Mouse (Mus musculus): ENCODE data around the gene Cnn2. TPM values are rescaled to one million over a fixed set of nuclear protein-coding genes. Genes with fewer than 3 reads are reported as not detected.

The Cnn2 gene
- total RNA-seq, 2 experiments from 2014 or later = 9.5 to 11.9 TPM

DNA sequence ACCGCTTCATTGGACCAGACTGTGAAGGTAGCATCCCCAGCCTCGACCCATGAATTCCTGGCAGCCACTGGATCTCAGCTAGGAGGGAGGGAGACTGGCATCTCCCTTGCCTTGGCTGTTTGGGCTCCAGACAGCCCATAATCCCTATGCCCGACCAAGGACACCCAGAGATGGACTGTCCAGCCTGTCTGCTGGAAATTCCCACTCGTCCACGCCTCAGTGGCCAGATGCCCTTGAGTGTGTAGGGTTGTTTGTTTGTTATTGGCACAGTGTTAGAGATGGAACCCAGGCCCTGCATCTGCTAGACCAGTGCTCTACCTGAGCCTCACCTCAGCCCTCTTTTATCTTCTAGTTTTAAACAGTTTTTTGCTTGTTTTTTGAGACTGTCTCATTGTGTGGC is 23.1 kb upstream of the Cnn2 start:
- no peak for DNase-seq (ENCODE audit: low spot score in 2 of 2)
- intact Hi-C loops (cut with DNase I) = no loop called here

DNA sequence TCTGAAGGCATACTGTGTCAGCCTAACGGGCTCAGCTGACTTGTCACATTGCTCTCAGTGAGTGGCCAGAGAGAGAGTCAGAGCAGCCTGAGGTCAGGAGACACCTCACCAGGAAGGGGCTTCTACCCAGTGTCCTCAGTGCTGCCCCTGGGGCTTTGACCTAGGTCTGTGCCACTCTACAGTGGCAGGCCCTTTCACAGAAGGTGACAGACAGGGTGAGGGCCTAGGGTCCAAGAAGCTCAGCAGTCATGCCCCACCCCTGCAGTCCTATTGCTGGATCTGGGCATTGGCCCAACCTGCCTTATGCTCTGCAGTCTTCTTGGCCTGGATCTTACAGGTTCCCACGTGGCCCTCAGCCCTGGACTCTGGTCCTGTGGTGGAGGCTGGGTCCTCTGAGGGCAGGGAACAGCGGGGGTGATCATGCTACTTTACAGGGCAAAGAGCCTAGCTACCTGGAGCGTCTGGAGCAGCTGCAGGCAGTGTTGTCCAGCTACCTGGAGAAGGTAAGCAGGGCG is 21.4 kb upstream of the Cnn2 start:
- intact Hi-C loops (cut with DNase I) = no loop called here
- DNase-seq (ENCODE audit: low spot score in 2 of 2) = no peak

DNA sequence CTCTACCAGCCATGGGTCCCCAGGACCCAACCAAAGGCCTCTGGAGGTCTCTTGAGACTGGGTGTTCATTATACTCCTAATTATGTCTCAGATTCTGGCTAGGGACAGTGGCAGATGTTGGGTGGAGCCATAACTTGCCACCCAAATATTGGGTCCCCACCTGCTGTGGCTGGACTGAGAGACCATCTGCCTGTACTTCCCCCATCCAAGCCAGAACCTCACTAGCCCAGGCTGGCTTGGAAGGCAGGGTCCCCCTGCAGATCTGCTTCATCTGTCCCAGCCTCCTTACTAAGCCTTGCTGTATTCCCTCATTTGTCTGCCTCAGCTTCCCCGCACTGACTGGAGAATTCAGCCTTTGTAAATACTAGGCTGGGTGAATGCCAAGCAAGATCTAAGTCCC is 20.2 kb upstream of the Cnn2 start:
- no peak for DNase-seq (ENCODE audit: low spot score in 2 of 2)
- intact Hi-C loops (cut with DNase I) = no loop called here

DNA sequence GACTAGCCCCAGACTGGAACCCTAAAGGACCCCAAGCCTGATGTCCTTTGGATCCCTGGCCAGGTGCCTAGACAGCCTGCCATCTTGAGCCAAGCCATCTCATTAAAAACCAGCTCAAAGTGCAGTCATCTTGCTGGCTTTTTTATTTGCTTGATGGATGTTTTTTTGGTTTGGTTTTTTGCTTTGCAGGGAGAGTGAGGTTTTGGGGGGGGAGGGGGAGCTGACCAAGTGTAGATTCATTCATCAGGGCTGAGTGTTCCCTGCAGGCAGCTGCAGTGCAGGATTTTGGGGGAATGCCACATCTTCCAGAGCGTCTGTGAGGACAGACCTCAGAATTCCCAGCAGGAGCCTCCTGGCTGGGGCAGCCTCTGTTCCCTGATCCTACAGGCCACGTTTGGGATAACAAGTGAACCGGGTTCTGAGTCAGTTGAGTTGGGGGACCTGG is 19.2 kb upstream of the Cnn2 start:
- DNase-seq (ENCODE audit: low spot score in 2 of 2) = peak in 1 of 2 experiments; percentile 48
- intact Hi-C loops (cut with DNase I) = no loop called here

DNA sequence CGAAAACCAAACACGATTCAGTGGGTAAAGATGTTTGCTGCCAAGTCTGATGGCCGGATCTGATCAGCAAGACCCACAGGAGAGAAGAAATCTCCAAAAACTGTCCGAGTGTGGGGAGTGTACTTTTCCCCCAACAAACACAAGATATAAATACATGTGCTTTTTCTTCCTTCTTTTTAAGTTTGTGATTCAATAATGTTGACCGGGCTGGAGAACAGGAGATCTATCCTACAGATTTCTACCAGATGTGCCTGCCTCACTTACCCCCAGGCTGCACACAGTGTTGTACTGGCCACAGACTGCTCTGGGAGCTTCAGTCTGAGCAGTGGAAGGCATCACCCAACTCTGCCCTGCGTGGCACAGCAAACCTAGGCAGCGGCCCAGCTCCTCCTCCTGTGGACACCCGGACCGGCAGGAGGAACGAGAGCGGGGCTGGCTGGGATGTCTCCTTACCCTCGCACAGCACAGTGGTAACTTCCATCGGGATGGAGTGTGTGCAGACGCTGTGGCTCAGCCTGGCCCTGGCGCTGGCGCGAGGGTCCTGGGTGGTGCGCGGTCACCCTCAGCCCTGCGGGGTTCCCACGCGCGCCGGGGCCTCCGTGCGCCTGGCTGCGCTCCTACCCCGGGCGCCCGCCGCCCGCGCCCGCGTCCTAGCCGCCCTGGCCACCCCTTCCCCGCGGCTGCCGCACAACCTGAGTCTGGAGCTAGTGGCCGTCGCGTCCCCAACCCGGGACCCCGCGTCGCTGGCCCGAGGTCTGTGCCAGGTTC is 17.8 kb upstream of the Cnn2 start, which contains the start of gene Grin3b:
Gene Grin3b, plus strand, starts transcription at position 301 of the 768 bp plus-strand sequence.
- intact Hi-C loops (cut with DNase I) = no loop called here
- no peak for DNase-seq (ENCODE audit: low spot score in 2 of 2)

DNA sequence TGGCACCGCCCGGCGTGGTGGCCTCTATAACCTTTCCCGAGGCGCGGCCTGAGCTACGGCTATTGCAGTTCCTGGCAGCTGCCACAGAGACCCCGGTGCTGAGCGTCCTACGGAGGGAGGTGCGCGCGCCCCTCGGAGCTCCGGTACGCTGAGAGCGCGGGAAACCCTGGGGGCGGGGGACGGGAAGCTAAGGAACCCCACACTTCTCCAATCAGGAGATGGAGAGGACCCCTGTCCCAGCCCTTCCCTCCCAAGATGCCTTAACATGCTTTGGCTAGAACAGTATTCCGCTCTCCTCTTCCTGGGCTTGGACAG is 17.2 kb upstream of the Cnn2 start:
- intact Hi-C loops (cut with DNase I) = no loop called here
- no peak for DNase-seq (ENCODE audit: low spot score in 2 of 2)

DNA sequence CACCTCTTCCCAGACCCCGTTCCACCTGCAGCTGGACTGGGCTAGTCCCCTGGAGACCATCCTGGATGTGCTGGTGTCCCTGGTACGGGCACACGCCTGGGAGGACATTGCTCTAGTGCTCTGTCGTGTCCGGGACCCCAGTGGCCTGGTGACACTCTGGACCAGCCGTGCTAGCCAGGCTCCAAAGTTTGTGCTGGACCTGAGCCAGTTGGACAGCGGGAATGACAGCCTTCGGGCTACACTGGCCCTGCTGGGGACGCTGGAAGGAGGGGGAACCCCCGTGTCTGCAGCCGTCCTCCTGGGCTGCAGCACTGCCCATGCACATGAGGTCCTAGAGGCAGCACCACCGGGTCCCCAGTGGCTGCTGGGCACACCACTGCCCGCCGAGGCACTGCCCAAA is 15.6 kb upstream of the Cnn2 start:
- no peak for DNase-seq (ENCODE audit: low spot score in 2 of 2)
- intact Hi-C loops (cut with DNase I) = no loop called here

DNA sequence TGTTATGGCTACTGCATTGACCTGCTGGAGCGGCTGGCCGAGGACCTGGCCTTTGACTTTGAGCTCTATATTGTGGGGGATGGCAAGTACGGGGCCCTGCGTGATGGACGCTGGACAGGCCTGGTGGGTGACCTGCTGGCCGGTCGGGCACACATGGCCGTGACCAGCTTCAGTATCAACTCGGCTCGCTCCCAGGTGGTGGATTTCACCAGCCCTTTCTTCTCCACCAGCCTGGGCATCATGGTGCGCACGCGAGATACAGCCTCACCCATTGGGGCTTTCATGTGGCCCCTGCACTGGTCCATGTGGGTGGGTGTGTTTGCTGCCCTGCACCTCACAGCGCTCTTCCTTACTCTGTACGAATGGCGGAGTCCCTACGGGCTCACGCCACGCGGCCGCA is 14.3 kb upstream of the Cnn2 start:
- no peak for DNase-seq (ENCODE audit: low spot score in 2 of 2)
- intact Hi-C loops (cut with DNase I) = no loop called here

DNA sequence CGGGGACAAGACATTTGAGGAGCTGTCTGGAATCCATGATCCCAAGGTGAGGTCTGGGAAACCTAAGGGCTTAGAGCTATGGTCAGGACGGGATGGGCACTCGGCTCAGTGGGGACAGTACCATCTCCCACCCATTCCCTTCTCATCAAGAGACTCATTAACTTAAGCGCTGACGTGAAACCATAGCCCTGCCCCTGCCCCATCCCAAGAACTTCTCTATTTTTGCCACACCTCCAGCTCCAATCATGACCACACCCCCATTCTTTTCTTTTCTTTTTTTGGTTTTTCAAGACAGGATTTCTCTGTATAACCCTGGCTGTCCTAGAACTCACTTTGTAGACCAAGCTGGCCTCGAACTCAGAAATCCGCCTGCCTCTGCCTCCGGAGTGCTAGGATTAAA is 13.7 kb upstream of the Cnn2 start:
- no peak for DNase-seq (ENCODE audit: low spot score in 2 of 2)
- intact Hi-C loops (cut with DNase I) = no loop called here

DNA sequence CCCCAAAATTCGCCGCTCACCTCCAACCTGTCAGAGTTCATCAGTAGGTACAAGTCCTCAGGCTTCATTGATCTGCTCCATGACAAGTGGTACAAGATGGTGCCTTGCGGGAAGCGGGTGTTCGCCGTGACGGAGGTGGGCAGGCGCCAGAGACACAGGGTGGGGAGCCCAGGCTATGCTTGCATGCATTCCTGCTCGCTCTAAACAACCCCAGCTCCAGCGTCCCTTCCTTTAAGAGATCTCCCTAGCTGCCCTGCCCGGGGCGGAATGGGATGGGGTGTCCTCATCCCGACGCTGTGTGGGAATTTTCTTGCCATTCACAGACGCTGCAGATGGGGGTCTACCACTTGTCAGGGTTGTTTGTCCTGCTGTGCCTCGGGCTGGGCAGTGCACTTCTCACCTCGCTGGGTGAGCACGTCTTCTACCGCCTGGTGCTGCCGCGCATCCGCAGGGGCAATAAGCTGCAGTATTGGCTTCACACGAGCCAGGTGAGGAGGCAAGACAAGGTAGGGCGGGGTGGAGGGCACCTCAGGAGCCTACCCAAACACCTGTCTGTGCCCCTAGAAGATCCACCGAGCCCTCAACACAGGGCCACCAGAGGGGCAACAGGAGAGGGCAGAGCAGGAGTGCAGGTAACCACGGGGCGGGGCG is 12.2 kb upstream of the Cnn2 start:
- DNase-seq (ENCODE audit: low spot score in 2 of 2) = no peak
- intact Hi-C loops (cut with DNase I) = no loop called here

DNA sequence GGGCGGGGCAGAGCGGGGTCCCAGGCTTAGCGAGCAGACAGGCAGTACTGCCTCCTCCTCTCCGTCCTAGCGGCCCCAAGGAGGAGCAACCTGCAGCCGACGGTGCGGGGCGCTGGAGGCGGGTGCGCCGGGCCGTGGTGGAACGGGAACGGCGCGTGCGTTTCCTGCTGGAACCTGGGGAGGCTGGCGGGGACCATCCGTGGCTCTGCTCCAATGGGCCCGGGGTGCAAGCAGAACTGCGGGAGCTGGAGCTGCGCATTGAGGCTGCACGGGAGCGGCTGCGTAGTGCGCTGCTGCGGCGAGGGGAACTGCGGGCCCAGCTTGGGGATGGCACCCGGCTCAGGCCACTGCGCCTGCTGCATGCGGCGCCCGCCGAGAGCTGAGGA is 11.7 kb upstream of the Cnn2 start:
- no peak for DNase-seq (ENCODE audit: low spot score in 2 of 2)
- intact Hi-C loops (cut with DNase I) = no loop called here

DNA sequence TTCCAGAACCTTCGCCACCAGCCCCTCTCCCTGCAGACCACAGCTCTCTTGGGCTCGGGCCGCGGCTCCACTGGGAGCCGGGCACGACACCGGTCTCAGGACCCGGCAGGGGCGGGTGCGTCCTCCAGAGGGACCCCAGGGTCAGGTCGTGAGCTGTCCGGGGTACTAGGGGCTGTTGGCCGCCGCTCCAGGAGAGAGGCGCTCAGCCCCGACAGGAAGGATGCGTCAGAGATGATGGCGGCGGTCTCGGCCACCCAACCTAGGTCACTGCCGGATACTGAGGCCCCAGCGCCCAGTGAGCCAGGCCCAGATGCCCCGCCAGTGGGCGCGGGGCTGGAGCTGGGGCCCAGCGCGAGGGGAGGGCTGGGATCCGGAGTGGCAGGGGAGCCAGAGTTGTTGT is 11.1 kb upstream of the Cnn2 start:
- intact Hi-C loops (cut with DNase I) = no loop called here

DNA sequence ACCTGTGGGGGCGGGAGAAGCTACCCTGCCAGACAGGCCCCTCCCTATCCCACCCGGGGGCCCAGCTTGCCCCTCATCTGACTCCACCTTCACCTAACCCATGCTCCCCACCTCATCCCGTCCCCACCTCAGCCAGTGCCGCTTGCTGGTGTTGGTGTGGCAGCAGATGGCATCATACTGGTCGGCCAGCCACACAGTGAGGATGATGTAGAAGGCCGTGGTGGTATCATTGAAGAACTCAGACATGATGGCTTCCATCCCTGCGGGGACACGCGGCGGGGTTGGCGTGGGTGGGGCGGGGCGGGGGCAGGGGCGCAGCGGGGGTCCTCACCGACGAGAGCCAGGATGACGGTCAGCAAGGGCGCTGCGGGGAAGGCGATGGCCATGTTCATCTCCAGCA is 10.3 kb upstream of the Cnn2 start:
- intact Hi-C loops (cut with DNase I) = loop anchor here (2.0 kb wide), 1 partner anchor 15 kb away; no protein-coding TSS in a partner anchor
- no peak for DNase-seq (ENCODE audit: low spot score in 2 of 2)

More for the DNA sequence above, 11.1 kb upstream of the Cnn2 start:
- no peak for DNase-seq (ENCODE audit: low spot score in 2 of 2)

DNA sequence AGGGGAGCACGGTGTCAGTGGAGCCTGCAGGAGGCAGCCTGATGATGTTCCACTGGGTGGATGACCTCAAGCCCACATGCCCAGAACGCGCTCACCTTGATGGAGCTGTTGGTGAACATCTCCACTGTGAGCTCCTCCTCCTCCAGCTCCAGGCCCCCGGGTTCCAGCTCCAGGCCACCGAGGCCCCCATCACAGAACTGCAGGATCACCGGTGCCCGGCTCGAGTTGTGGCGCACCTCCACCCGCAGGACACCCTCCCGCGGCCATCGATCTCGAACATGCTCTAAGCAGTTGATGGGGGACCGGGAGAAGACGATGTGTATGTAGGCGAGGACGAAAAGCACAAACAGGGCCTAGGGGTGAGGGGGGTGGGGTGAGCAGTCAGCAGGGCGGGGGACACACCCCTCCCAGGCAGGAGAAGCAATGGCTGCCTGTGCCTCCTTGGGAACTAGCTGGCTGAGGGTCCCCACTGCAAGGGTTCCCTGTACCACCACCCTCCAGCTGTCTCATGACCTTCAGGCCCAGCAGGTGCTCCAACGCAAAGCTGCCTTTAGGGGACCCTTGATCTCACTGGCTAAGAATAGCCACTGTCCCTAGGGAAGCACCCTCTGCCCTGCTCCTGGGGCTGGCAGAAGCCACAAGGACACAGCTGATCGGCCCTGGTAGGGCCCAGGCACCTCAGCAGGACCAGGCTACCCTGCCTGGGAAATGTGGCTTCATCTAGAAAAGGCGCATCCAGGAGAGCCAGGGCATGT is 8.8 kb upstream of the Cnn2 start:
- DNase-seq (ENCODE audit: low spot score in 2 of 2) = no peak
- intact Hi-C loops (cut with DNase I) = loop anchor here (2.0 kb wide), 1 partner anchor 17 kb away; no protein-coding TSS in a partner anchor

DNA sequence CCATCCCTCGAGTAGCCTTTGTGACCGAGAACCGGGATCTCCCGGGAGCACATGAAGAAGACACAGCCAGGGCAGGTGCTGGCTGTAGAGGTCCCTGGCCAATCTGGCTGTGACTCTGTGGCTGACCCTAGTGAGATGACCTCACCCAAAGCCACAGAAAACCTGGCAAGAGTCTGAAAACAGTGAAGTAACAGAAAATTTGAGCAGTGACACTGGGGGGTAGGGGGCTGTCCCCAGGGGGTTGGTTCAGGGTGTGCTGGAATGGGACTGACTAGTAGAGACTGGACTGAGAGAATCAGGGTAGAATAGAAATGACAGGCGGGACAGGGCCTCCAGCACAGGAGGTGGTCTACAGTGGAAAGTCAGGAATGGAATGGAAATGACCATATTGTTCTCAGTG is 5.2 kb upstream of the Cnn2 start:
- intact Hi-C loops (cut with DNase I) = no loop called here
- no peak for DNase-seq (ENCODE audit: low spot score in 2 of 2)

DNA sequence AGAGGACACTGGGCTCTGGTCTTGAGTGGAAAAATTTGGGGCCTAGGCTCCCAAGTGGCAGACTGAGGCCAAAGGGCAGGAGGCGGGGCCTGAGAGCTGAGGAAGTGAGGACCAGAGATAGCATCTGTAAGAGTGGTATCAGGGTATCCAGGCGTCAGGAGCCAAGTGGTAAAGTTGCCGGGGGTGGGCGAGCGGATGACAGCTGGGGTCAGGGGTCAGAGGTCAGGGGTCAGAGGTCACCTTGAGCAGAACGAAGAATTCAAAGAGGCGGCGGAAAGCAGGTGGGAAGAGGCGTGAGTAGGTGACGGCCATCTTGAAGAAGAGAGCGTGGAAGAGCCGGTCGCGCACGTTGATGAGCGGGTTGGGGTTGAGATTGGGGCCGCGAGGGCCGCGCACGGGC is 4.7 kb upstream of the Cnn2 start:
- intact Hi-C loops (cut with DNase I) = no loop called here
- peak; percentile 75 to 76 for DNase-seq (ENCODE audit: low spot score in 2 of 2)

DNA sequence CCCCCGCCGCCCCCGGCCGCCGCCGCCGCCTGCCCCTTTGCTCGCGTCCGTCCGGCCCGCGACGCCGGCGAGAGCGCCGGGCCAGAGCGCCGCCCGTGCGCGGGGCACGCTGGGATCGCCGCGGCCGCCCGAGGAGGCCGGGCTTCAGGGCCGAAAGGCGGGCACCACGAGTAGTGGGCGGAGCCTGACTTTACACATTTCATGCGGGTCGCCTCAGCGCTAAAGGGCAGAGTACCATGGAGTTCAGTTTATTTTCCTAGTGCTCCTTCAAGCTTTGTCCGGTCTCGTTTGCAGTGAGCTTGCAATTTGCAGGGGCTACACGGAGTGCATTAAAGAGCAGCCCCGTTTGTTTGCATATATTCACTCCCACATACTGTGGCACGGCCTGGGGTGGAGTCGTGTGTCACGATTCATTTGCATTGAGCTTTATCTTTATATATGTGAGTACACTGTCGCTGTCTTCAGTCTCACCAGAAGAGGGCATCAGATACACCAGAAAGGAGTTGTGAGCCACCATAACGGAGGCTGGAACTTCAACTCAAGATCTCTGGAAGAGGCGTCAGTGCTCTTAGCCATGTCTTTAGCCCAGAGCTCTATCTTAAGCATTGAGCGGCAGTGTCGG is 4.1 kb upstream of the Cnn2 start, which contains the start of gene Tmem259:
Gene Tmem259, minus strand, starts transcription at position 136 of the 622 bp plus-strand sequence.
- intact Hi-C loops (cut with DNase I) = no loop called here
- DNase-seq (ENCODE audit: low spot score in 2 of 2) = peak; percentile 85 to 87

DNA sequence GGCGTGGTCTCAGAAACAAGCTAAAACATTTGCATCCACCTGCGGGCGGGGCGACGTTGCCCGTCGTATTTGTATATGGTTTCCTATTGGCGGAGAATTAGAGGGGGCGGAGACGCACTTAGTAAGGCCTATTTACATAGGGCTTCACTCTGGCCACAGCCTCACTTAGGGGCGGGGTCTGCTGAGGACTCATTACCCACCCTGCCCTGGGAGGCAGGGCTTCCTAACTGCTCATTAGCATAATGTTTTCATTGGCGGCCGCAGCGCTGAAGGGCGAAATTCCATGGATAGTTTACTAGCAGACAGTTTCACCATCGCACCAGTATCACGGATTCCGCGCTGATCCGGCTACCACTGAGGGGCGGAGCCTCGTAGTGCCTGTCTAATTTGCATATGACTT is 3.5 kb upstream of the Cnn2 start:
- DNase-seq (ENCODE audit: low spot score in 2 of 2) = peak; percentile 96 to 99
- intact Hi-C loops (cut with DNase I) = loop anchor here (5.0 kb wide), 1 partner anchor 67 kb away; no protein-coding TSS in a partner anchor

DNA sequence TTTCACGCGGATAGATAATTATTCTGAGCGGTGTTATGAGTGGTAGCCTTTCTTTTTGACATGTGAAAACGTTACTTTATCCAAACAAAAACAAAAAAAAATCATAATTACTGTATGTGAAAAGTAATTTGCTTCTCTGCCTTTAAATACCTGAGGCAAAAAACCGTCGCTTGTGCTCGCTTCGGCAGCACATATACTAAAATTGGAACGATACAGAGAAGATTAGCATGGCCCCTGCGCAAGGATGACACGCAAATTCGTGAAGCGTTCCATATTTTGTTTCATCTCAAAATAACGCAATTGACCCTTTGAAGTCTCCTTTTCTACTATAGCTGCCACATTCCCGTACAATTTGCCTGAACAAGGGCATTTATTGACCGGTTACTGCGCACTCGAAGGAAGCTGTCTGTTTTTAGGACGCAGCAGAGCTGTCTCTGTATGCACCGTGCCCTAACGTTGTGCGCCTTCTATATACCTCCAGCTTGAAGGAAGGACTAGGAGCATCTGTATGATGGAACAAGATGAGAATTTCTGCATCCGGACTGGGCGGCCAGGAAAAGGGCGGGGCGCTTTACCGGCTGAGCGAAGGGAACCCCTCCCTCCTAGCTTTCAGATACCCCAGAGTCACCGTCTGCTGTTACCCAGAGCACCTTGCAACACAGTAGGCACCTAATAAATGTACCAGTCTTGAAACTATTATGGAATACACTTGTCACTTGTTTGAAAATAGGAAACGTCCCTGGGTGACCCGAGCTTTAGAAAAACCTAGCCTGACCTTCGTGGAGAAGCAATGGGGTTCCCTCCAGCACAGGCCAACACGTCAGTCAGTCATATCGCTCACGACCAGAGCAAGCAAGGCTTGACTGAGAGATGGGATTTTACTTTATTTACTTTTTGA is 2.8 kb upstream of the Cnn2 start:
- intact Hi-C loops (cut with DNase I) = loop anchor here (2.0 to 5.0 kb wide), 2 partner anchors 49 to 67 kb away; no protein-coding TSS in a partner anchor
- peak; percentile 62 to 71 for DNase-seq (ENCODE audit: low spot score in 2 of 2)

Measured in left cerebral cortex, postnatal 14 days (tissue).